Mouse (Mus musculus): ENCODE data around the gene Neurog1. TPM values are rescaled to one million over a fixed set of nuclear protein-coding genes. Genes with fewer than 3 reads are reported as not detected.

Gene Neurog1
- total and polyA plus RNA-seq, 3 experiments: not detected

DNA sequence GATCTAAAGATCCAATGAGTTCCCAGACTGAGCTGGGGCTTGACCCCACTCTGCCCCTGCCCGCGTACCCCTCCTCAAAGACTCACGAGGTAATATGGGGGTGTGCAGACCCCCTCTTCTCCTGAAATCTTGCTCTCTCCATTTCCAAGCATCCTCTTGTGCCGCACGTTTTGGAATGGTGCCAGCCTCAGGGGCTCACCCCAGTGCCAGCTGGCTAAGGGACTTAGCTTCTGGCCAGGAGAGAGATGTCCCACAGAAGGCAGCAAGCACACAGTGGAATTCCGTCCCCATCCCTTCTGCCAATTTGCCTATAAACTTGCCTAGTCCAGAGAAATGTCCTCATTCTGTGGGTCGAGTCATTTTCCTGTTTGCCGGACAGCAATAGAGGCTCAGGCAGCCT, 820 bp upstream of the Neurog1 start:
- TF ChIP-seq MAZ (IDR thresholded peaks at IDR 0.05; ENCODE audit: low read depth, low read length): no peak
- TF ChIP-seq MAFK (IDR thresholded peaks at IDR 0.05; ENCODE audit: borderline replicate concordance, low read depth, low read length): no peak
- Histone ChIP-seq H3K4me3 (ENCODE audit: control insufficient read depth in 1 of 2, insufficient read depth in 1 of 2, low read depth in 2 of 2, low read length in 2 of 2) (no peak overlapping the region), H3K4me1 (ENCODE audit: control insufficient read depth in 1 of 2, insufficient read depth in 2 of 2, low read length in 2 of 2) (no peaks in the 10 kb centered on the region), H3K9me3 (replicated peaks; ENCODE audit: insufficient read depth, low read length) (no peaks in the 10 kb centered on the region), H3K79me2 (ENCODE audit: control insufficient read depth, insufficient read depth, low read length, poor library complexity) (no peaks in the 10 kb centered on the region), H3K27ac (ENCODE audit: control insufficient read depth, low read depth, low read length) (no peak overlapping the region), H3K36me3 (ENCODE audit: control insufficient read depth in 1 of 2, insufficient read depth in 2 of 2, low read length in 2 of 2) (no peaks in the 10 kb centered on the region), H3K27me3 (ENCODE audit: control insufficient read depth in 1 of 2, insufficient read depth in 2 of 2, low read length in 2 of 2) (no peaks in the 10 kb centered on the region), H3K9ac (ENCODE audit: control insufficient read depth, low read depth, low read length, poor library complexity, severe bottlenecking) (no peak overlapping the region)
- no peak for DNase-seq (ENCODE audit: low read depth, low spot score)

GRCm38 (mm10) chr13:56251176-56251923, 613 bp downstream of the Neurog1 start:
- Histone ChIP-seq H3K27ac (ENCODE audit: control insufficient read depth, low read depth, low read length) (no peak overlapping the region), H3K4me3 (ENCODE audit: control insufficient read depth in 1 of 2, insufficient read depth in 1 of 2, low read depth in 2 of 2, low read length in 2 of 2) (no peak overlapping the region), H3K4me1 (ENCODE audit: control insufficient read depth in 1 of 2, insufficient read depth in 2 of 2, low read length in 2 of 2) (no peaks in the 10 kb centered on the region), H3K36me3 (ENCODE audit: control insufficient read depth in 1 of 2, insufficient read depth in 2 of 2, low read length in 2 of 2) (no peaks in the 10 kb centered on the region), H3K9me3 (replicated peaks; ENCODE audit: insufficient read depth, low read length) (no peaks in the 10 kb centered on the region), H3K9ac (ENCODE audit: control insufficient read depth, low read depth, low read length, poor library complexity, severe bottlenecking) (no peak overlapping the region), H3K27me3 (ENCODE audit: control insufficient read depth in 1 of 2, insufficient read depth in 2 of 2, low read length in 2 of 2) (no peaks in the 10 kb centered on the region), H3K79me2 (ENCODE audit: control insufficient read depth, insufficient read depth, low read length, poor library complexity) (no peaks in the 10 kb centered on the region)
- no peak for DNase-seq (ENCODE audit: low read depth, low spot score)
- TF ChIP-seq ZC3H11A (IDR thresholded peaks at IDR 0.05; ENCODE audit: low read depth, low read length): no peak
- no peak for TF ChIP-seq MAX (IDR thresholded peaks at IDR 0.05; ENCODE audit: low read length)
- no peak for TF ChIP-seq CHD2 (IDR thresholded peaks at IDR 0.05; ENCODE audit: low read length)
- TF ChIP-seq EP300 (IDR thresholded peaks at IDR 0.05; ENCODE audit: low read depth in 1 of 2, low read length in 2 of 2): no peak
- no peak for TF ChIP-seq ZNF384 (IDR thresholded peaks at IDR 0.05; ENCODE audit: low read depth, low read length)
- no peak for TF ChIP-seq RAD21 (IDR thresholded peaks at IDR 0.05; ENCODE audit: low read depth, low read length)
- no peak for TF ChIP-seq MYB (IDR thresholded peaks at IDR 0.05; ENCODE audit: low read depth, low read length)
- TF ChIP-seq MEF2A (IDR thresholded peaks at IDR 0.05; ENCODE audit: extremely low read depth, insufficient replicate concordance, low read depth, low read length, poor library complexity, severe bottlenecking): no peak
- TF ChIP-seq MAFK (IDR thresholded peaks at IDR 0.05; ENCODE audit: borderline replicate concordance, low read depth, low read length): no peak
- TF ChIP-seq POLR2AphosphoS5 (IDR thresholded peaks at IDR 0.05; ENCODE audit: borderline replicate concordance, low read depth, low read length): no peak
- no peak for TF ChIP-seq SIN3A (IDR thresholded peaks at IDR 0.05; ENCODE audit: low read length)
- TF ChIP-seq NELFE (IDR thresholded peaks at IDR 0.05; ENCODE audit: low read depth, low read length): no peak
- no peak for TF ChIP-seq CHD1 (IDR thresholded peaks at IDR 0.05; ENCODE audit: low read depth, low read length)
- no peak for TF ChIP-seq POLR2AphosphoS2 (IDR thresholded peaks at IDR 0.05; ENCODE audit: low read length)
- no peak for TF ChIP-seq USF2 (IDR thresholded peaks at IDR 0.05; ENCODE audit: borderline replicate concordance in 1 of 2, insufficient read depth in 1 of 2, low read depth in 1 of 2, low read length in 2 of 2)
- TF ChIP-seq ZMIZ1 (IDR thresholded peaks at IDR 0.05; ENCODE audit: low read depth, low read length): no peak
- TF ChIP-seq NRF1 (IDR thresholded peaks at IDR 0.05; ENCODE audit: insufficient read depth, low read depth, low read length, poor library complexity, severe bottlenecking): no peak
- no peak for TF ChIP-seq GATA1 (IDR thresholded peaks at IDR 0.05; ENCODE audit: low read depth, low read length)
- TF ChIP-seq KAT2A (conservative IDR thresholded peaks at IDR 0.05; ENCODE audit: low read depth, low read length): no peak
